Mouse (Mus musculus) kidney, embryonic 15.5 days (tissue): ENCODE data around the gene Prkar1b. TPM values are rescaled to one million over a fixed set of nuclear protein-coding genes. Genes with fewer than 3 reads are reported as not detected.

Source experiments
- ATAC-seq: fragments of 200-750 bp; cut with Nextera tagmentation; replicated peaks from 2 replicates; pipeline ENCODE4 v1.8.0; 2017; ENCODE audit warnings: moderate TSS enrichment; ENCODE audit not compliant: low FRiP score
- H3K27ac ChIP-seq: fragments of 300-500 bp; sonication (generic); 2 replicates; pipeline ENCODE4 v1.5.1; 2015; ENCODE audit warnings: mild to moderate bottlenecking, inconsistent platforms
- H3K27me3 ChIP-seq: fragments of 300-500 bp; sonication (generic); 2 replicates; pipeline ENCODE4 v1.6.1; 2015; ENCODE audit warnings: inconsistent platforms
- H3K36me3 ChIP-seq: fragments of 300-500 bp; sonication (generic); 2 replicates; pipeline ENCODE4 v1.6.1; 2015; ENCODE audit warnings: inconsistent platforms
- H3K4me1 ChIP-seq: fragments of 300-500 bp; sonication (generic); 2 replicates; pipeline ENCODE4 v1.6.1; 2015; ENCODE audit warnings: inconsistent platforms
- H3K4me2 ChIP-seq: fragments of 300-500 bp; sonication (generic); 2 replicates; pipeline ENCODE4 v1.6.1; 2015; ENCODE audit warnings: moderate library complexity, mild to moderate bottlenecking, inconsistent platforms
- H3K4me3 ChIP-seq: fragments of 300-500 bp; sonication (generic); replicated peaks from 2 replicates; pipeline ENCODE4 v1.5.1; 2015; ENCODE audit warnings: mild to moderate bottlenecking, inconsistent platforms
- H3K9ac ChIP-seq: fragments of 300-500 bp; sonication (generic); 2 replicates; pipeline ENCODE4 v1.6.1; 2015; ENCODE audit warnings: mild to moderate bottlenecking, inconsistent platforms
- H3K9me3 ChIP-seq: fragments of 300-500 bp; sonication (generic); replicated peaks from 2 replicates; pipeline ENCODE4 v1.6.1; 2016; ENCODE audit warnings: inconsistent platforms
- WGBS: fragments of 180-500 bp; shearing (Covaris S2); methylation state at CpG from one replicate; pipeline ENCODE4 v1.1.7; 2015; ENCODE audit warnings: mixed read lengths; 5-methylcytosine and 5-hydroxymethylcytosine counted together
- polyA plus RNA-seq: library from polyadenylated mRNA; unstranded; fragments of >200 nt; fragmentation: Nextera tagmentation; extraction: Ambion mirVana; gene quantifications from 2 replicates; pipeline ENCODE4 v1.2.1, GENCODE M21; 2015

The Prkar1b gene
- polyA plus RNA-seq, 1 experiment from 2014 or later: 22.7 TPM

DNA sequence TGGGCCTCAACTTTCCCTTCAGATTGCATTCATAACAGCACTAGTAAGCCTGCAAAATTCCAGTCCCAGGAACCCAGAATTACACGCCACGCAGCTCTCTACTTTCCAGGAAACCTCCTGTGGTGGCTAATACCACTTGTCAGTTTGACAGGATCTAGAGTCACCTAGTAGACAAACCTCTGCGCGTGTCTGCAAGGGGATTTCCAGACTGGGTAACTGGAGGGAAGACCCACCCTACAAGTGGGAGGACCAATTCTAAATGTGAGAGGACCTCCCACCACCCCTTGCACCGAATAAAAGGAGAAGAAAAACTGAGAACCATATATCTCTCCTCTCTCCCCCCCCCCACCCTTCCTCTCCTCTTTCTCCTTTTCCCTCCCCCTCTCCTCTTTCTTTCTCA lies 103.2 kb downstream of the Prkar1b start:
- H3K9ac ChIP-seq: no peak overlapping the region
- no peaks in the 10 kb centered on the region for H3K27me3 ChIP-seq
- no peak overlapping the region for H3K4me2 ChIP-seq
- WGBS: 64% methylated on average over 5 of the region's 5 CpGs
- no peak overlapping the region for H3K4me3 ChIP-seq
- H3K4me1 ChIP-seq: 0 out of 2 replicates have a peak, but pooled peaks cover 3% of the 10 kb centered on the region
- H3K9me3 ChIP-seq: no peaks in the 10 kb centered on the region
- no peak for ATAC-seq
- 0 out of 2 replicates have a peak, but pooled peaks cover 2% of the 10 kb centered on the region for H3K36me3 ChIP-seq
- H3K27ac ChIP-seq: no peak overlapping the region

DNA sequence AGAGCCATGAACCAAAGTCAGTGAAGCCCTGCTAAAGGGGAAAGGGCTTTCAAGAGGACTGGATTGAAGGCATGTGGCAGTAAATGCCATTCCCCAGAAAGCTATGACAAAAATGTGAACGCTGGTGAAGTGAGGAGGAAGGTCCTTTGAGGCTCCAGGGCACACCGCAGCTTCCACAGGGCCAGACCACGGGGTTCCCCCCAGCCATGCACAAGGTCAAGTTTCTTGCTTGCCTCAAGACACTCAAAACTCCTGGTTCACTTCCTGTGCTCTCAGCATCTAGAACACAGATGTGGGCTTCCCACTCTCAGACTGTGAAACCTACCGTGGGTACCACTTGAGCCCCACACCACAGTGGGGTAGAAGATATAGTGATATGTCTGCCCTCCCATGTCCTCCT lies 106.3 kb downstream of the Prkar1b start:
- H3K4me3 ChIP-seq: no peak overlapping the region
- H3K4me2 ChIP-seq: no peak overlapping the region
- H3K36me3 ChIP-seq: 0 out of 2 replicates have a peak, but pooled peaks cover 2% of the 10 kb centered on the region
- 78% methylated on average over 4 of the region's 4 CpGs for WGBS
- no peaks in the 10 kb centered on the region for H3K27me3 ChIP-seq
- 0 out of 2 replicates have a peak, but pooled peaks cover 3% of the 10 kb centered on the region for H3K4me1 ChIP-seq
- H3K9me3 ChIP-seq: no peaks in the 10 kb centered on the region
- H3K27ac ChIP-seq: no peak overlapping the region
- ATAC-seq: no peak
- no peak overlapping the region for H3K9ac ChIP-seq

- Histone ChIP-seq H3K36me3 (0 out of 2 replicates have a peak, but pooled peaks cover 2% of the 10 kb centered on the region), H3K9ac (no peak overlapping the region), H3K27ac (no peak overlapping the region), H3K9me3 (no peaks in the 10 kb centered on the region), H3K4me3 (no peak overlapping the region), H3K4me1 (0 out of 2 replicates have a peak, but pooled peaks cover 3% of the 10 kb centered on the region), H3K27me3 (no peaks in the 10 kb centered on the region), H3K4me2 (no peak overlapping the region)
- no peak for ATAC-seq
- WGBS: 61% methylated on average over 12 of the region's 12 CpGs
Observed at GRCm38 (mm10) chr5:139042299-139042698, 107.5 kb downstream of the Prkar1b start.

- WGBS: 53% methylated on average over 2 of the region's 2 CpGs
- no peaks in the 10 kb centered on the region for H3K9me3 ChIP-seq
Observed at GRCm38 (mm10) chr5:139035171-139035570, 114.6 kb downstream of the Prkar1b start.

DNA sequence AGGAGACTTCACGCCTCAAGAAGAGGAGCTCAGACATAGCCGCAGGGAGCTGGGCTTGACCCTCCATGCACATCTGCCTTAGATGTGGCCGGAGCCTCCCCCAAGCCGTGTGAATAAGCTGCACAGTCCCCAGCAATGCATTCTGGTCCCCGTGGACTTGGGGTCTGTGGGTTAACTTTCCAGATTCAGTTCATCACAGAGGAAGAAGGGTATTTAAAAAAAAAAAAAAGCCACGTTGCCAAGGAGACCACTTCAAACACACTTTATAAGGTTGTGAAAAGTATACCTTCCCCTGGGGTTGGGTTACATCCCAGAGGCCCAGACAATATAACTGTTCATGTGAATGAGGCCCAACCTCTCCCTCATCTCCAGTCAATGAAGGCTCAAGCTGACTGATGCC lies 115.1 kb downstream of the Prkar1b start:
- Histone ChIP-seq H3K27ac (peak overlapping the region; percentile 83), H3K4me1 (peaks cover 25% of the 10 kb centered on the region), H3K27me3 (no peaks in the 10 kb centered on the region), H3K4me3 (no peak overlapping the region), H3K36me3 (no peaks in the 10 kb centered on the region), H3K4me2 (no peak overlapping the region), H3K9ac (no peak overlapping the region), H3K9me3 (no peaks in the 10 kb centered on the region)
- peak; percentile 69 for ATAC-seq
- WGBS: 23% methylated on average over 6 of the region's 6 CpGs

More at GRCm38 (mm10) chr5:139035171-139035570, 114.6 kb downstream of the Prkar1b start:
- ATAC-seq: no peak
- no peak overlapping the region for H3K4me2 ChIP-seq
- H3K27me3 ChIP-seq: no peaks in the 10 kb centered on the region
- no peak overlapping the region for H3K4me3 ChIP-seq
- peak overlapping the region; percentile 5; the same call in 1 of the 2 replicates for H3K27ac ChIP-seq
- no peaks in the 10 kb centered on the region for H3K36me3 ChIP-seq
- H3K4me1 ChIP-seq: peaks cover 25% of the 10 kb centered on the region
- no peak overlapping the region for H3K9ac ChIP-seq

GRCm38 (mm10) chr5:139033406-139034317 lies 116.1 kb downstream of the Prkar1b start:
- ATAC-seq: peak; percentile 70
- whole genome bisulfite sequencing: 34% methylated on average over 14 of the region's 14 CpGs
- H3K9ac ChIP-seq: no peak overlapping the region

DNA sequence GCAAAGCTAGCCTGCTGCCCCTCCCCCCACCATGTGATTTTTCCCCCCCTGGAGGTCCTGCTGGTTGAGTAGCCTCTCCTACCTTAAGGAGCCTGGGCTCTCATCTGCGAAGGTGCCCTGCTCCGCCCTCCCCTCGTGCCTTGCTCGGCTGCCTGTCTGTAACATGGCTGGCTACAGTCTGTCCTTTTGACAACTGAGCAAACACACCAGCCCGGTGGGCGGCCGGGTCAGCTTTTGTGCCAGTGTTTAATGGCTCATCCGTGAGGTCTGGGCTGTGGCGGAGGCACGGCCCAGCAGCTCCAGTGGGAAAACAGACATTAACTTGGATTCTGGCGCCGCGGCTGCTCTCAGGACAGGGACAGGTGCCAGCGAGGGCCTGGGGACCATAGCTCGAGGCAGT lies 122.2 kb downstream of the Prkar1b start:
- WGBS: 21% methylated on average over 15 of the region's 15 CpGs
- Histone ChIP-seq H3K9ac (no peak overlapping the region), H3K4me1 (peaks cover 20% of the 10 kb centered on the region), H3K27ac (peak overlapping the region; percentile 79), H3K9me3 (no peaks in the 10 kb centered on the region), H3K27me3 (no peaks in the 10 kb centered on the region), H3K4me2 (no peak overlapping the region), H3K4me3 (no peak overlapping the region), H3K36me3 (no peaks in the 10 kb centered on the region)
- ATAC-seq: peak; percentile 88

More at GRCm38 (mm10) chr5:139033406-139034317, 116.1 kb downstream of the Prkar1b start:
- peak overlapping the region; percentile 83 for H3K27ac ChIP-seq
- peaks cover 25% of the 10 kb centered on the region for H3K4me1 ChIP-seq
- no peak overlapping the region for H3K4me3 ChIP-seq
- H3K9me3 ChIP-seq: no peaks in the 10 kb centered on the region
- H3K36me3 ChIP-seq: no peaks in the 10 kb centered on the region
- no peaks in the 10 kb centered on the region for H3K27me3 ChIP-seq
- no peak overlapping the region for H3K4me2 ChIP-seq

DNA sequence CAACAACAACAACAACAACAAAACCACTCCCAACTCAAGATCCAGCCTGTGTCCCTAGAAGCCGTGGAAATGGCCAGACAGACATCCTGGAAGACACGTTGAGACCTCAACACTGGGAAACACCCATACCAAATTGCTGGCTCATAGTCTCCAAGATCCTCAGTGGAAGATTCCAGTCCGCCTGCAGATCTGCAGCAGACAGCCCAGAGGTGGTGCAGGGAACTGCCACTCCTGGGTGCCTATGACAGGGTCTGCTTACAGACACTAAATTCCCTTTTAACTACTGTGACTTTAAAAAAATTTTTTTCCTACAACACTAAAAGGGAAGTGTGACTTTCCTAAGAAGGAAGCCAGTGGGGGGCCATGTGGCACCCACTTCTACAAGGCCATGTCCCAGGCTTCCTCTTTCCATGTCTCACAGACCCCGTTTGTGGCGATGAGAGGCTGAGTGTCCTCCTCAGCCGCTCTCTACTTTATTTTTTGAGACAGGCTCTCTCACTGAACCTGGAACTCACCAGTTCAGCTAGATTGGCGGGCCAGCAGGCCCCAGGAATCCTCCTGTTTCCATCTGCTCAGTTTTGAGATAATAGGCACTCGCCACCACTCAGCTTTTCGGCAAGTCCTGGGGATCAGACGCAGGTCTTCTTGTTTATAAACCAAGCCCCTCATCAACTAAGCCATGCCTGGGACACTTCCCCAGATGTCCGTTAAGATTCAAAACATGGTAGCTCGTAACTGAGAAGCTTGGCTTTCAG lies 125.3 kb downstream of the Prkar1b start:
- no peaks in the 10 kb centered on the region for H3K36me3 ChIP-seq
- H3K4me2 ChIP-seq: no peak overlapping the region
- no peak for ATAC-seq
- H3K4me1 ChIP-seq: peaks cover 28% of the 10 kb centered on the region
- WGBS: 72% methylated on average over 12 of the region's 12 CpGs
- no peak overlapping the region for H3K27ac ChIP-seq
- H3K4me3 ChIP-seq: no peak overlapping the region
- H3K27me3 ChIP-seq: no peaks in the 10 kb centered on the region
- no peaks in the 10 kb centered on the region for H3K9me3 ChIP-seq
- no peak overlapping the region for H3K9ac ChIP-seq

GRCm38 (mm10) chr5:139020595-139020994 lies 129.2 kb downstream of the Prkar1b start:
- no peak overlapping the region for H3K27ac ChIP-seq
- H3K9ac ChIP-seq: no peak overlapping the region
- H3K27me3 ChIP-seq: no peaks in the 10 kb centered on the region
- ATAC-seq: peak; percentile 72
- H3K4me2 ChIP-seq: no peak overlapping the region
- H3K4me3 ChIP-seq: no peak overlapping the region
- 46% methylated on average over 6 of the region's 6 CpGs for WGBS
- H3K36me3 ChIP-seq: no peaks in the 10 kb centered on the region; the same call in 1 of the 2 replicates
- peaks cover 19% of the 10 kb centered on the region for H3K4me1 ChIP-seq
- no peaks in the 10 kb centered on the region for H3K9me3 ChIP-seq

DNA sequence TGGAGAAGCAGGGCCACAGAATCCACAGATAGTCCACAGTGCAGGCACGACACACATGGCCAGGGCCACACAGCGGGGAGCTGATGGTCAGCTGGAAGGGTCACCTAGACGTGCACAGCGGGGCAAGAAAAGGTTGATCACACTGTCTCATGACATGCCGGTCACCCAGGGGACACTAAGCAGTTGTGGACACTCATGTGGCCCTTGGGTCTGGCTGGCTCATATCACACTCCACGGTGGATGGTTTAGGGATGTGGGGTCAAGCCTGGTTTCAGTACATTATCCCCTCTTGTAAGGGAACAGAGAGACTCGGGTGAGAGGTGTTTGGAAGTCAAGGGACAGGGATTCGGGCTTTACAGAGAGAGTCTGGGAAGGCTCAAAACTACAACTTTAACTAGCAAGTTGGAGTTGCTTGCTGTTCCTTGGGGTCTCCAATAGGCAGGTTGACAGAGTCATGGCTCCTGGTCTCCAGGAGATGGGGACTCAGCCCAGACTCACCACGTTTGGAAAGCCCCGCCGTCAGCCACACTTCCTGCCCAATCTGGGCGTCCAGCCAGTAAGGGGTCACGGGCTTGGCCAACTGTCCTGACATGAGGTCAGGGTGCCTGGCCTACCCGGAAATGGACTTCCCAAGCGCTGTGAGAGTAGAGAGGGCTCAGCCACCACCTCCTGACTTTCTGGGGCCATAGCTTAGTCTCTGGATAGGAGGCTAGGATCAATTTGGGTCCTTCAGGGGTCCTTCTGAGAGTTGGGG lies 132.3 kb downstream of the Prkar1b start:
- WGBS: 68% methylated on average over 15 of the region's 15 CpGs
- ATAC-seq: no peak
- H3K4me2 ChIP-seq: no peak overlapping the region

GRCm38 (mm10) chr5:139015097-139015496 lies 134.7 kb downstream of the Prkar1b start:
- H3K4me3 ChIP-seq: no peak overlapping the region
- peak; percentile 72 for ATAC-seq
- H3K27ac ChIP-seq: no peak overlapping the region
- H3K36me3 ChIP-seq: no peaks in the 10 kb centered on the region; the same call in 1 of the 2 replicates
- no peak overlapping the region for H3K4me2 ChIP-seq
- no peaks in the 10 kb centered on the region for H3K27me3 ChIP-seq
- H3K4me1 ChIP-seq: peaks cover 19% of the 10 kb centered on the region
- H3K9ac ChIP-seq: peak overlapping the region; percentile 5; the same call in 1 of the 2 replicates
- H3K9me3 ChIP-seq: no peaks in the 10 kb centered on the region
- WGBS: 36% methylated on average over 3 of the region's 3 CpGs

More for the DNA sequence above, 132.3 kb downstream of the Prkar1b start:
- Histone ChIP-seq H3K27ac (no peak overlapping the region), H3K36me3 (no peaks in the 10 kb centered on the region; the same call in 1 of the 2 replicates), H3K4me3 (no peak overlapping the region), H3K9ac (no peak overlapping the region), H3K4me1 (peaks cover 27% of the 10 kb centered on the region), H3K9me3 (no peaks in the 10 kb centered on the region), H3K27me3 (no peaks in the 10 kb centered on the region)
